Mouse (Mus musculus): ENCODE measurements at regions not wholly inside any gene's neighbourhood (a gene's known extent, or its start where the extent isn't known, plus 50 kb on each side); places are given as distances from the start of the nearest gene placed in this dataset.
"Not testable (repeated sequence)": the region's sequence is repeated elsewhere in the genome, so short reads cannot be mapped to it uniquely, and the experiment has no call there.

- no peaks in the 10 kb centered on the region for H3K27me3 ChIP-seq (replicated peaks; ENCODE audit: control insufficient read depth, insufficient read depth, low read length)
- WGBS, result 68% methylated on average over 12 of the region's 12 CpGs
- H3K4me3 ChIP-seq (replicated peaks; ENCODE audit: low read length), result no peak overlapping the region
- no peaks in the 10 kb centered on the region for H3K36me3 ChIP-seq (ENCODE audit: control insufficient read depth, insufficient read depth)
- ATAC-seq, result peak; percentile 34; the same call in 1 of the 2 replicates
- 0 out of 2 replicates have a peak overlapping the region, but pooled peaks have one; percentile 11 for H3K4me2 ChIP-seq (ENCODE audit: low read length)
- peaks cover 24% of the 10 kb centered on the region for H3K4me1 ChIP-seq (replicated peaks; ENCODE audit: control insufficient read depth, insufficient read depth, low read length)
- H3K27ac ChIP-seq (ENCODE audit: low read length), result peak overlapping the region; percentile 81
- H3K9me3 ChIP-seq (ENCODE audit: control insufficient read depth, low read length), result no peaks in the 10 kb centered on the region
- no peak overlapping the region for H3K9ac ChIP-seq (replicated peaks; ENCODE audit: low read depth, low read length)
Measured at GRCm38 (mm10) chr4:45639397-45640034, 107.2 kb upstream of the Shb start.

DNA sequence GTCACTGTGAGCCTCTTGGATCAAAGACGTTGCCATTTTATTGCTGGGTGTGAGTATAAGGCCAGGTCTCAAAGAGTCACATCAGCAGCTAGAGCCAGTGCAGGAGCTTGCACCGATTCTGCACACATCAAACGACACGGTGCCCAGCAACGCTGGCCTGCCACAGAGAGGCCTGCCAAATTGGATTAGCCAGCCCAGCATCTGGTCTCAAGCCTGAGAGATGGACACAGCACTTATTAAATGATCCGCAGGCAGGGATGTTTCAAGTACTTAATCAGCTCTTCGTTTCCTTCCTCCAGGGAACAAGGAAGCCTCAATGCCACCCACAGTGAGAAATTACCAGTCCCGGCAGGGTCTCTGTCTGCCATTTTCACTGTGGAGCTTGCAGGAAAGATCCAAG, 106.1 kb upstream of the Shb start:
- Histone ChIP-seq H3K4me2 (ENCODE audit: low read length) (no peak overlapping the region), H3K9ac (replicated peaks; ENCODE audit: low read depth, low read length) (no peak overlapping the region), H3K36me3 (ENCODE audit: control insufficient read depth, insufficient read depth) (no peaks in the 10 kb centered on the region), H3K9me3 (ENCODE audit: control insufficient read depth, low read length) (no peaks in the 10 kb centered on the region), H3K27ac (ENCODE audit: low read length) (peak overlapping the region; percentile 18; the same call in 1 of the 2 replicates), H3K27me3 (replicated peaks; ENCODE audit: control insufficient read depth, insufficient read depth, low read length) (no peaks in the 10 kb centered on the region), H3K4me3 (replicated peaks; ENCODE audit: low read length) (no peak overlapping the region), H3K4me1 (replicated peaks; ENCODE audit: control insufficient read depth, insufficient read depth, low read length) (peaks cover 24% of the 10 kb centered on the region)
- WGBS, result 27% methylated on average over 8 of the region's 8 CpGs
- peak; percentile 10; the same call in 1 of the 2 replicates for ATAC-seq

DNA sequence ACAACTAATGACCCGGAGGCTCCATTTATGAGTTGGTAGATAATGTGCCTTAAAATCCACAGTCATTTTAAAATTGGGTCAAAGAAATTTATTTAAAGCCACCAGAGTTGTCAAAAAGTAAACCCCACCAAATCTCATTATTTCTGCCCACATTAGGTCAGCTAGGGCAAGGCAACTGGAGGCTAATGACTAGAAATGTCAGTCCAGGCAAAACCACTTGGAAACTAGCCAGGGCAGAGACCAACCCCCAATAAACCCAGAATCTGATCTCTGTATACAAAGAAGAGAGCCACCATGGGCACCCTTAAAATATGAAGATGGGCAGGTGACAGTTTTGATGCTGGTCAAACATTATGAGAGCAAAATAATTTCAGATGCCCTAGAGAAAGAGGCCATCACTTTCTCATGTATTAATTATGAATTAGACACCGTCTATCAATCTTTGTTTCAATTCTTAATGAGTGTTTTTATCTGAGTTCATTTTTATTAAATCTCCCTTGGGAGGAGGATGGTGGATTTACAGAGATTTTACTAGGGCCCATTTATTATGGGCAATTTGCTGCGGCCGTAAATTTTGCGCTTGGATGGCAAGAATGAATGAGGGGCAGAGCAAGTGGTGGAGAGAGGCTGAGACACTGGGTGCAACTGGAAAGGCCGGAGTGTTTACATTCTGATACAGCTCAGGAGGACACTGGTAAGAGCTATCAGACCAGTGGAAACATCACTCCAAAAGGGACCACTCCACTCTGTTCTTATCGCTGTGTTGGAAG, 99.2 kb upstream of the Shb start:
- H3K9ac ChIP-seq (replicated peaks; ENCODE audit: low read depth, low read length), result no peak overlapping the region
- ATAC-seq, result no peak
- WGBS, result 42% methylated on average over 7 of the region's 7 CpGs
- H3K4me1 ChIP-seq (replicated peaks; ENCODE audit: control insufficient read depth, insufficient read depth, low read length), result no peaks in the 10 kb centered on the region
- H3K4me3 ChIP-seq (replicated peaks; ENCODE audit: low read length), result no peak overlapping the region
- H3K36me3 ChIP-seq (ENCODE audit: control insufficient read depth, insufficient read depth), result no peaks in the 10 kb centered on the region
- no peak overlapping the region for H3K27ac ChIP-seq (ENCODE audit: low read length)
- no peaks in the 10 kb centered on the region for H3K9me3 ChIP-seq (ENCODE audit: control insufficient read depth, low read length)
- H3K27me3 ChIP-seq (replicated peaks; ENCODE audit: control insufficient read depth, insufficient read depth, low read length), result no peaks in the 10 kb centered on the region
- no peak overlapping the region for H3K4me2 ChIP-seq (ENCODE audit: low read length)

DNA sequence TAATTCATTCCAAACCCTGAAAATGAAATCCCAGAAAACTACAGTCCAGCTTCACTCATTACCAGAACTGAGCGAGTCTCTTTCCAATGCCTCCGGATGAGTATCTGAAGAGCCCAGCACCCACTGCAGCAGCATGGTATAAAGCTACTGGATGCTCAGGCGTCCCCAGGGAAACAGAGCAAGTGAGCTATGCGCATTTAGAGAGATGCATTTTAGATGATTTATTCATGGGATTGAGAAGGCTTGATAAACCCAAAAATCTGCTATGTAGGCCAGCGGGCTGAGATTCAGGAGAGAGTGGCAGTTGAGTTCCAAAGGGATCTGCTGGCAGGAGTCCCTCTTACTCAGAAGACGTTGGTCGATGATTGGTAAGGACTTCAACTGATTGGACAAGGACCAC, 93.4 kb upstream of the Shb start:
- WGBS, result 71% methylated on average over 7 of the region's 7 CpGs
- Histone ChIP-seq H3K27ac (ENCODE audit: low read length) (peak overlapping the region; percentile 37; the same call in 1 of the 2 replicates), H3K9ac (replicated peaks; ENCODE audit: low read depth, low read length) (no peak overlapping the region), H3K4me3 (replicated peaks; ENCODE audit: low read length) (no peak overlapping the region), H3K4me1 (replicated peaks; ENCODE audit: control insufficient read depth, insufficient read depth, low read length) (peaks cover 3% of the 10 kb centered on the region; the same call in 1 of the 2 replicates), H3K27me3 (replicated peaks; ENCODE audit: control insufficient read depth, insufficient read depth, low read length) (no peaks in the 10 kb centered on the region), H3K36me3 (ENCODE audit: control insufficient read depth, insufficient read depth) (no peaks in the 10 kb centered on the region), H3K9me3 (ENCODE audit: control insufficient read depth, low read length) (no peaks in the 10 kb centered on the region), H3K4me2 (ENCODE audit: low read length) (no peak overlapping the region)
- ATAC-seq, result no peak

GRCm38 (mm10) chr4:45622017-45622416, 89.7 kb upstream of the Shb start:
- H3K9me3 ChIP-seq (ENCODE audit: control insufficient read depth, low read length), result 0 out of 2 replicates have a peak, but pooled peaks cover 2% of the 10 kb centered on the region
- H3K4me1 ChIP-seq (replicated peaks; ENCODE audit: control insufficient read depth, insufficient read depth, low read length), result peaks cover 5% of the 10 kb centered on the region
- H3K9ac ChIP-seq (replicated peaks; ENCODE audit: low read depth, low read length), result no peak overlapping the region
- WGBS, result 90% methylated on average over 5 of the region's 5 CpGs
- no peaks in the 10 kb centered on the region for H3K27me3 ChIP-seq (replicated peaks; ENCODE audit: control insufficient read depth, insufficient read depth, low read length)
- H3K4me2 ChIP-seq (ENCODE audit: low read length), result no peak overlapping the region
- ATAC-seq, result no peak
- H3K4me3 ChIP-seq (replicated peaks; ENCODE audit: low read length), result no peak overlapping the region
- no peaks in the 10 kb centered on the region for H3K36me3 ChIP-seq (ENCODE audit: control insufficient read depth, insufficient read depth)
- H3K27ac ChIP-seq (ENCODE audit: low read length), result no peak overlapping the region

GRCm38 (mm10) chr4:45617126-45617525, 84.9 kb upstream of the Shb start:
- H3K9me3 ChIP-seq (ENCODE audit: control insufficient read depth, low read length), result 0 out of 2 replicates have a peak, but pooled peaks cover 2% of the 10 kb centered on the region
- 3% methylated on average over 3 of the region's 3 CpGs for WGBS
- H3K27ac ChIP-seq (ENCODE audit: low read length), result no peak overlapping the region
- H3K36me3 ChIP-seq (ENCODE audit: control insufficient read depth, insufficient read depth), result no peaks in the 10 kb centered on the region
- H3K4me2 ChIP-seq (ENCODE audit: low read length), result no peak overlapping the region
- no peak overlapping the region for H3K4me3 ChIP-seq (replicated peaks; ENCODE audit: low read length)
- no peak overlapping the region for H3K9ac ChIP-seq (replicated peaks; ENCODE audit: low read depth, low read length)
- peaks cover 7% of the 10 kb centered on the region for H3K4me1 ChIP-seq (replicated peaks; ENCODE audit: control insufficient read depth, insufficient read depth, low read length)
- no peaks in the 10 kb centered on the region for H3K27me3 ChIP-seq (replicated peaks; ENCODE audit: control insufficient read depth, insufficient read depth, low read length)
- ATAC-seq, result no peak

DNA sequence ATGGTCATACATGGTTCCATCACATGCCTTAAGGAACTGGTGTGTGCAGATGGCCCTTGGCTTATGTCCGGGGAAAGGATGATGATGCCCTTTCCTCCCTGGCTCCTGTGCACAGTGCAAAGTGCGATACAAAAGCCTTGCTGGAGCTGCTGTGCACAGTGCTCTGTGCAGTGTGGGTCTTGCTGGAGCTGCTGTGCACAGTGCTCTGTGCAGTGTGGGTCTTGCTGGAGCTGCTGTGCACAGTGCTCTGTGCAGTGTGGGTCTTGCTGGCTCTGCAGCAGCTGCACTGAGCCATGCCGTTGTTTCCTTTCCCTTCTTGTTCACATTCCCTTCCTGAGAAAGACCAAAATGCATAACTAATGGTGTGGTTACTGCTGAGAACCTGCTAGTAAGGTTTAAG, 81.2 kb upstream of the Shb start:
- H3K9ac ChIP-seq (replicated peaks; ENCODE audit: low read depth, low read length); H3K27me3 ChIP-seq (replicated peaks; ENCODE audit: control insufficient read depth, insufficient read depth, low read length); H3K36me3 ChIP-seq (ENCODE audit: control insufficient read depth, insufficient read depth); ATAC-seq; H3K9me3 ChIP-seq (ENCODE audit: control insufficient read depth, low read length); H3K4me1 ChIP-seq (replicated peaks; ENCODE audit: control insufficient read depth, insufficient read depth, low read length); H3K4me3 ChIP-seq (replicated peaks; ENCODE audit: low read length); H3K27ac ChIP-seq (ENCODE audit: low read length); H3K4me2 ChIP-seq (ENCODE audit: low read length): not testable (repeated sequence)
- 70% methylated on average over 3 of the region's 3 CpGs for WGBS

DNA sequence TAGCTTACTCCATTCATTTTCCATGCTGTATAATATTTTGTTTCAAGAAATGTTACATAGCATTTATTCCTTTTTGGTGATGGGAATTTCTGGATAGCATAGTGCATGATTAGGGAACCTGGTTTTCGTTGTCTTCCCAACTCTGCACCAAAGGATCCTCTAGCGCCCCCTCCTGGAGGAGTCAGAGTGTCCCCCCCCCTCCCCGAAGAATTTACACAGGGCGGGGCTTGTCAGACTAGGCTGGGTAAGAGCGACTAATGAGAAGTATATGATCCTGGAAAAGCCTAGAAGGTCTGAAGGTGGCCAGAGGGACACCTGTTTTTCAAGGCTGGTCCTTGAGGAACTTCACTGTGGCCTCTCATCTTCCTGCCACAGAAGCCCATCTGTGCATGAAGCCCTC, 79.9 kb upstream of the Shb start:
- Histone ChIP-seq H3K9ac (replicated peaks; ENCODE audit: low read depth, low read length) (no peak overlapping the region), H3K4me3 (replicated peaks; ENCODE audit: low read length) (no peak overlapping the region), H3K9me3 (ENCODE audit: control insufficient read depth, low read length) (no peaks in the 10 kb centered on the region), H3K4me1 (replicated peaks; ENCODE audit: control insufficient read depth, insufficient read depth, low read length) (peaks cover 6% of the 10 kb centered on the region), H3K36me3 (ENCODE audit: control insufficient read depth, insufficient read depth) (no peaks in the 10 kb centered on the region), H3K27ac (ENCODE audit: low read length) (no peak overlapping the region), H3K27me3 (replicated peaks; ENCODE audit: control insufficient read depth, insufficient read depth, low read length) (no peaks in the 10 kb centered on the region), H3K4me2 (ENCODE audit: low read length) (no peak overlapping the region)
- WGBS, result 60% methylated on average over 5 of the region's 5 CpGs
- ATAC-seq, result no peak

- 90% methylated on average over 5 of the region's 5 CpGs for WGBS
- no peak overlapping the region for H3K27ac ChIP-seq (ENCODE audit: low read length)
- H3K4me1 ChIP-seq (replicated peaks; ENCODE audit: control insufficient read depth, insufficient read depth, low read length), result no peaks in the 10 kb centered on the region
- no peaks in the 10 kb centered on the region for H3K36me3 ChIP-seq (ENCODE audit: control insufficient read depth, insufficient read depth)
- H3K4me3 ChIP-seq (replicated peaks; ENCODE audit: low read length), result no peak overlapping the region
- H3K9me3 ChIP-seq (ENCODE audit: control insufficient read depth, low read length), result no peaks in the 10 kb centered on the region
- no peak for ATAC-seq
- H3K9ac ChIP-seq (replicated peaks; ENCODE audit: low read depth, low read length), result no peak overlapping the region
- no peaks in the 10 kb centered on the region for H3K27me3 ChIP-seq (replicated peaks; ENCODE audit: control insufficient read depth, insufficient read depth, low read length)
- H3K4me2 ChIP-seq (ENCODE audit: low read length), result no peak overlapping the region
Measured at GRCm38 (mm10) chr4:45610937-45611336, 78.7 kb upstream of the Shb start.
